Mouse (Mus musculus): Measurements from ENCODE around the gene Cer1.

- TF ChIP-seq POLR2A (IDR thresholded peaks at IDR 0.05; ENCODE audit: borderline replicate concordance, low read depth, low read length) = no peak
- no peak for TF ChIP-seq CTCF (IDR thresholded peaks at IDR 0.05; ENCODE audit: low read depth, low read length)
These were observed 47.3 kb downstream of the Cer1 start for GRCm38 (mm10) chr4:82837526-82838240.

Measured in bone marrow macrophage, adult 2 months (primary cell).